Mouse (Mus musculus): Measurements from ENCODE around the gene Ndufs4.

GRCm38 (mm10) chr13:114425230-114425629 lies 37.2 kb upstream of the Ndufs4 start:
- TF ChIP-seq POLR2A (IDR thresholded peaks at IDR 0.05; ENCODE audit: low read depth, low read length) (no peak), CTCF (IDR thresholded peaks at IDR 0.05; ENCODE audit: extremely low read depth, insufficient read length, insufficient replicate concordance, low read depth, low read length) (no peak)
